Mouse (Mus musculus) forelimb bud, embryonic 11.5 days (tissue): ENCODE measurements around the gene Psme4.

Source experiments
- DNase-seq: peaks from one replicate; pipeline ENCODE4 v3.0.0-alpha.2; 2012; ENCODE audit warnings: low read depth, low spot score

The Psme4 gene

DNA sequence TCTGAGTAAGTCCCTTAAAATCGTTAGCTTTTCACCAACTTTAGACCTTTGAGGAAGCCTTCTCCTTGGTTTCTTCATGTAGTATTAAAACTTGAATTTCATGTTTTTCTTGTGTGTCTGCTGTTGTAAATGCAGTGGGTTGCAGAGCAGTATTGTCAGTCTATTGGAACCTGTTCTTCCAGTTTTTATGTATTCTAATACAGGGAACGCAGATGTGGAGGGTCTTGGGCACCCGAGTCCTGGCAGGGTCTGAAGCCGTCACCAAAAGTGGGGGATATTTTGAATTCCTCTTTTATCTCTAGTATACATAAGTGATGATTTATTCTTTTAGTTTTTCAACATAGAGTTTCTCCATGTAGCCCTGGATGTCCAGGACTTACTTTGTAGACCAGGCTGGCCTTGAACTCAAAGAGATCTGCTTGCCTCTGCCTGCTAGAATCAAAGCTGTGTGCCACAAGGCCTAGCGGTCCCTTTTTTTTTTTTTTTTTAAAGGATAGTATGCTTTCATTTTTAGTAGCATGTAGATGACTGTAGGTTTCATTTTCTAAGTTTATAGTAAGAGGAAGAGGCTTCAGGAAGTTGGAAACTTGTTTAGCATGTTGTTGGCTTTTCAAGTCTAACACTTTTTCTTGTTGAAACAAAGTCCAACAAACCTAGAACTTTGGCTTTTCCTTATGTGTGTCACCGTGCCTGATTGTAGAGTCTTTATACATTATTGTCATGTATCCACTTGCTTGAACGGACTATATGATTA lies 14.9 kb downstream of the Psme4 start:
- no peak for DNase-seq

DNA sequence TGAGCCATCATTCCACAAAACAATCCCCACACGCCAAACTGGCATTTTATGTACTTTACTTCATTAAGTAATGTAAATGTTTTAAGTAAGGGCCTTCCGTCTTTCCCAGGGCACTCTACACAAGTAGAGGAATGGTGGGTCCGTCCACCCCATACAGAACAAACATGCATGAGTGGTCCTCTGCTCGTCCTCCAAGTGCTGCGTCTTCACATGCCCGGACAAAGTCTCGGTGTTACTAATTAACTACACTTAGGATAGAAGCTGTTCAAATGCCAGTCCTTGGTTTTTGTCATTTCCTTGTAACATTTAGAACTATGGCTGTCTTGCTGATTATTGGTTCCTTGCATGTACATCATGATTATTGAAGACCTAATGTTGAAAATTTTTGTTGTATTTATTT lies 21.2 kb downstream of the Psme4 start:
- no peak for DNase-seq

DNA sequence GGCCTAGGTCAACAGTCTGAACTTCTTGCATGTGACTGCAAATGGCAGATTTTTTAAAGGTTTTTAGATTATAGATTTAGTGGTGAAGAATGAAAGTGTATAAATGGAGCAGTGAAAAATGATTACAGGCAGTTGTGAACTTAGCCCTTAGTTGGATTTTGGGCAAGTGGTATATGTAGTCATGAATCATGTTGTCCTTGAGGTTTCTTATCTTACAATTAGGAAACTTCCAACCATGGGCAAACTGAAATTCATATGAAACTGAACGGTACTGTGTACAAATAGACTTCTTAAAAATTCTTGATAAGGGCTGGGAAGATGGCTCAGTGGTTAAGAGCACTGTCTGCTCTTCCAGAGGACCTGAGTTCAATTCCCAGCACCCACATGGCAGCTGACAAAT lies 22.2 kb downstream of the Psme4 start:
- no peak for DNase-seq

DNA sequence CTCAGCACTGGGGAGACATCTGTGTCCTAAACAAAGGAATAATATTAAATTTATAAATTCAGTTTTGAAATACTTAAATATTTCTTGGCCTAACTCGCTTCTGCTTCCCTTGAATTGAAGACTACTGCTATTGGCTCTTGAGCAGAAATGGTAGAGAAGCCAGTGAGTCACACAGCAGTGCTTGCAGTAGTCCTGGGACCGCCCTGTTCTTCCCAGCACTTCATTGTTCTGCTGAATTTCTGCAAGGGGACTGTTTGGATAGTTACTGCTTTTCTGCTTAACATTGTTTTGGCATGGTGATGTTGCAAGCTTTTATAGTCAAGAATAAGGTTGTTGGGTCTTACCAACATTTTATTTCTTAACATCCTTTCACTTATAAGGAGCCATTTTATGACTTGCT lies 25.7 kb downstream of the Psme4 start:
- DNase-seq = no peak

DNA sequence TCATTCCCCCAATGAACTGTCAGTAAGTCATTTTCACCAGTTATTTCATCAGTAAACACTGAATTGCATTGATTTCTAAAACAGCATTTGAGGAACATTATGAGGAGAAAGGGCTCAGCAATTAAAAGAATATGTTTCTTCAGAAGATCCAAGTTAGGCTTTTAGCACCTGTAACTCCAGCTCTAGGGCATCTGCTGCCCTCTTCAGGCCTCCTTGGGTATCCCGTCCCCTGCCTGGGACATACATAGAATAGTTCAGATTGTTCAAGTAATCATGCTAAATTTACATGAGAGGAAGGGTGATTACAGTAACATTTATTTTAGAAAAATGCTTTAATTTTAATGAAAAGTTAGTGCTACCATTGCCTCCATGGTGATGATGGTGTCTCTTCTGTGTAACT lies 28.0 kb downstream of the Psme4 start:
- DNase-seq = peak; percentile 44

DNA sequence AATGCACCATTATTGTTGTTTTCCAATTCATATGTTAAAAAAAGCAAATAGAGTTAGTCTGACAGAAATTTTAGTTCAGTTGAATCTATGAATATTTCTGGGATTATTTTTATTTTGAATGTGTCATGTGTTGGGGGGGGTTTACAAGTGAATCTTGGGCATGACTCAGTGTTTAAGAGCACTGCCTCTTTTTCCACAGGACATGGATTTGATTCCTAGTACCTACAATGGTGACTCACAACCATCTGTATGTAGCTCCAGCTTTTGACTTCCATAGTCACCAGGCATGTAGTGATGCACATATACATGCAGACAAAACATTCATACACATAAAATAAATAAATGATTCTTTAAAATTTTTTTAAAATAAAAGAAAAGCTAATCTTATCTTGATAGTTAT lies 28.6 kb downstream of the Psme4 start:
- no peak for DNase-seq

DNA sequence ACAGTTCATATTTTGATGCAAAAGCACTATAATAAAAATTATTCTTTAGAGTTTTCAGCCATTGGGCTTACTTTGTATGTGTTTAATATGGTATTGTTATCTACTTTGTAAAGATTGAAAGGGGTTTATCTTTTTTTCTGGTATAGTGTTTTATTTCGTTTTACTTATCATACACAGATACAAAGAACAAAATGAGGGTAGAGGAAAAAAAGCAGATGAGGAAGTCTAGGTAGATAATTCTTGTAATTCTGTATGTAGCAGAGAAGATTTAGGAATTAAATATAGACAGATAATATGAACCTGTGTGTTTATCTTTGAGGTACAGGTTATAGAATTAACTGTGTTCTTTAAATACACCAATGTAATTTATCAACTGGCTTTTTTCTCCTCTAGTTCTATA lies 30.9 kb downstream of the Psme4 start:
- DNase-seq = no peak

DNA sequence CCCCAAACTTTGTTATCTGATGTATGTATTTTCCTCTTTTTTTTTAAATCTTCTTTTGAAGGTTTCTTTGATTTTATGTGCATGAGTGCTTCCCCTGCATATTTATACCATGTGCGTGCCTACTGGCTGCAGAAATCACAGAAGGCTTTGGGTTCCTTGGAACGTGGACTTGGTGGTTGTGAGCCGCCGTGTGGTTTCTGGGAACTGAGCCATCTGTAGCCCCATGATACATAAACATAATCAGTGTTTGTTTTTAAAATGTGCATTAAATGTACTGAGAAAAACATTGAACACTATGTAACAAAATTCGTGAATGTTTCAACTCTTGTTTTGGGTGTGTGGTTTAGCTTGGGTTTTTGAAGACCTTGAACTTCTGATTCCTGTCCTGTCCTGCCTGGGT lies 49.6 kb downstream of the Psme4 start:
- DNase-seq = no peak

DNA sequence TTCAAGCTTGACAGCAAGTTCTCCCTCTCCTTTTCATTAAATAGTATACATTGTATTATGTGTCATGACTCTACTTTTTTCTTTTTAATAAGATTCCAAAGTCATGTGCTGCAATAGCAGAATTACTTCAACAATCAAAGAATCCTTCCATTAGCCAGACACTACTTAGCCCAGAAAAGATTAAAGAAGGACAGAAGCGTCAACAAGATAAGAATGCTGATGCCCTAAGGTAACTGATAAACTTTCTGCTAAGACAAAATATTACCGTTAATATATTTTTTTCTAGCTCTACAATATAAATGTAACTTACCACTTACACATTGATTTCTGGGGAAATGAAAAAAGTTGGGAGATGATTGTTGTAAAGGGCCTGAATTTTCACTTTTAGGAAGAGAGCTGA lies 67.3 kb downstream of the Psme4 start:
- DNase-seq = no peak

DNA sequence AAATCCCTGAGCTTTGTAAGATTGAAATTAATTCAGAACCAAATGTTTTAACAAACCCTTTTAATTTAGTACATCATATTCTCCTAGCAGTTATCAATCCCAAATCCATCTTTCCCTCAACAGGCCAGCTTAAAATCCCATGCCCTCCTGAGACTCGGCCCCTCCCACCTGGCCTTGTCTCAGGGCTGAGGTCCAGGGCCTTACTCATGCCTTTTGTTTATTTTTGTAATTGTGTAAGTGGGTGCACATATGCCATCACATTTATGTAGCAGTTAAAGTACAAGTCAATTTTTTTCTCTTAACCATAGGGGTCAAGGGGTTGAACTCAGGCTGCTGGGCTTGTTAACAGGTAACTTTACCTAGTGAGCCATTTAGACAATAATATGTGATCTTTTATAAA lies 72.8 kb downstream of the Psme4 start:
- no peak for DNase-seq

DNA sequence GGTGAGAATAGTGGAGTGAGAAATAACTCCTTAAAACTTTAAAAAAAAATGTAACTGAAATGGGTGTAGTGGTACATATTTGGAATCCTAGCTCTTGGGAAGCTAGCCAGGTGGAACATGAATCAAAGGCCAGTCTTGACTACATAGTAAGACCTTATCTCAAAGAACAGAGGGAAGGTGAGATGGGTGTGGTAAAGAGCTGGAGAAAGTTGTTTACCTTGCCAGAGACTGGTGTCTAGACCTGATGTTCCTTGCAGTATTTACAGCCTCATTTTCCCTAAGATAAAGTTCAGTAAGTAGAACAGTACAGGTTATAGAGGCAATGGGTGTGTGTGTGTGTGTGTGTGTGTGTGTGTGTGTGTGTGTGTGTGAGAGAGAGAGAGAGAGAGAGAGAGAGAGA lies 100.9 kb downstream of the Psme4 start:
- no peak for DNase-seq

DNA sequence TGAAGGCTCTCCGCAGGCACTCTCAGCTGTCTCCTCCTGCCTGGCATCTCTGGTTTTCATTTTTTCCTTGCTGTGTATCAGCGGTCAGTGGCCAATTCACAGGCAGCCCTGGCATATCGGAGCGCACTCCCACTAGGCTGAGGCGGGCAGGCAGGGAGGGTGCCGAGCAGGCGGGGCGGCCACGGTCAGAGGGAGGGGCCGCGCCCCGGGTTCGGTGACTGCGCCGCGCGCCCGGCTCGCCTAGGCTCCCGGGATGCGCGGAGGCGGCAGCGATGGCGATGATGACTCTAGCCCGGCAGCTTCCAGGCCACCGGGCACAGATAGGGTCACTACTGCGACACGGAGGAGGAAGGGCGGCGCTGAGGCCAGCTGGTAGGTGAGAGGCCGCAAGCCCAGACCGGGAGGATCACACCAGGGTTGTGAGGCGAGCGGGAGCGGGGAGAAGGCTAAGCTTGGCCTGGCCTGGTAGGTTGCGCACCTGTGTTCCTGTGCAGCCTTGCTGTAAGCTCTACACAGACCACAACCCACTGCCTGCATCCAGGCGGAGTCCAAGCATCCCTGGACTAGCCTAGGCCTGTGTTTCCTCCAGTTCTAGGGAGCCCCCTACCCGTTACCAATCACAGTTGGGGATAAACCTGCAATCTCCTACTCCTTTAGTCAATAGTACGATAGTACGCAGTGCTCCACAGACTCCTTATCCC lies 113.8 kb downstream of the Psme4 start, which contains the start of the genes Gpr75 and Asb3:
Gene Gpr75, plus strand, starts transcription at position 188 of the 701 bp plus-strand sequence.
Gene Asb3, plus strand, starts transcription at position 246 of the 701 bp plus-strand sequence.
- peak; percentile 18 for DNase-seq

DNA sequence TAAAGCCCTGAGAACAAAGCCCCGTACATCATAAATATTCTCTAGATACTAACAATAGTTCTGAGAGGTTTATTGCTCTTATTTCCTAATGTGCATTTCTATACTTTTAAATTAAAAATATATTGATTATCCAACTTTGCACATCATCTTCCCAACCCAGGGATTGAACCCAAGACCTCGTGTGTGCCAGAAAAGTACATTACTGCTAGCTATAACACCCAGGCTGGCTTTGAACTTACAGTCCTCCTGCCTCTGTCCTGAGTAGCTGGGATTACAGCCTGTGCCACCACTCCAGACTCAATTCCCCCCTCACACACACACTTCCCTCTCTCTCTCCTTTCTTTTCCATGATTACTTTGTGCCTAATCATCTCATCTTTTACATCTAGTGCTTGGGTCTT lies 116.6 kb downstream of the Psme4 start:
- no peak for DNase-seq

DNA sequence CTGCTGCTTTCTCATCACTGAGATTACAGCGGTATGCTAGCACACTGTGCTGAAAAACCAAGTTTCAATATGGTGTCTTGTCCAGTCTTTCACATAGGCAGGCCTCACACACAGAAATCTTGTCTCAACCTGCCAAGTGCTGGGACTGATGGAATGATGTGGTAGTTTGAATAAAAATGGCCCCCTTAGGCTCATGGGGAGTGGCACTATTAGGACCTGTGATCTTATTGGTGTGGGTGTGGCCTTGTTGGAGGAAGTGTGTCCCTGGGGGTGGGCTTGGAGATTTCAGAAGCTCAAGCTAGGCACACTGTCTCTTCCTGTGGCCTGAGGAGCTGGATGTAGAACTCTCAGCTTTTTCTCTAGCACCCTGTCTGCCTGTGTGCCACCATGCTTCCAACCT lies 124.7 kb downstream of the Psme4 start:
- no peak for DNase-seq

DNA sequence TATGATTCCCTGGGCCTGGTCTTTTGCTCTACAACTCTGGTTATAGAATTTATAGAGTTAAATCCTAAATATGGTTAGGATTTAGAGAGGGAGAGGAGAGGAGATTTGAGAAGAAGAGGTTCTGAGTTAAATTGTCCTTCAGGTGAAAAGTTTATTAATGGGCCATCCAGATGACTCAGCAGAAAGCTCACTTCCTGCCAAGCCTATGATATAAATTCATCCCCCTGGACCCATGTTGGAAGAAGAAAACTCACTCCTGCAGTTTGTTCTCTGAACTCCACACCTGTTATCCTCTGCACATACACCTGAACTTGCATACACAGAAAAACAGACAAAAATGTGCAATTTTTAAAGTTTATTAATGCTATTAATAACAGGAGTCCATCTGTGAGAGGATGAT lies 127.8 kb downstream of the Psme4 start:
- no peak for DNase-seq

DNA sequence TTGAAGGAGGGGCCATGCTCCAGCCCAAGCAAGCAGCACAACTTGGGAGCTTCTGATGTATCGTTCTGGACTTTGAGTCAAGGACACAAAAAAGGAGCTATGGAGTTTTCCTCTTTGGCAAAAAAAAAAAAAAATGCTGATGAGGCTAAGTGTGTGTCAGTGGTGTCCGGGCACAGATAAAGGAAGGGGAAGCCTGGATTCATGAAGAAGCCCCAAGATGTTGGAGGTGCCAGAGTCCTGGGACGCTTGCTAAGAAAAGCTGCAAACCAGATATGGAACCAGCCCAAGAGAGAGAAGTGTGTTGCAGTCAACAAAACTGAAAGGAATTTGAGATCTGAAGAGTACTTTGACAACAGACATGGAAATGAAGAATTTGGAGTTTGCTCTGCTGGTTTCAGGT lies 140.8 kb downstream of the Psme4 start:
- no peak for DNase-seq

DNA sequence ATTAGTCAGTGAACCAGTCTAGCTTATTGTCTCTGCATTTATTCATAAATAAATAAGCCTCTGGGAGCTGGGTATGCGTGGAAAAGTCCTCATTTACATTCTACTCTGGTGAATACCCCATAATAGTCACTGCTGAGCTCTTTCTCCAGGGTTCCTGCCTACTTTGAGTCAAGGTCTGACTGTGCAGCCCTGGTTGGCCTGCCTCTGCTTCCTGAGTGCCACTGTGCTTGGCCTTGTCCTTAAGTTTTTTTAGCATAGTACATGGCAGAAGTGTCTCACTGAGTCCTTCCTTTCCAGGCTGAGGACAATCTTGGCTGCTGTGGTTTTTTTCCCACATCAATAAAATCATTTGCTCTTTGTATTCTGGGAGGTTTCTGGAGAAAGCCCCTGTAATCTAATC lies 149.1 kb downstream of the Psme4 start:
- no peak for DNase-seq

DNA sequence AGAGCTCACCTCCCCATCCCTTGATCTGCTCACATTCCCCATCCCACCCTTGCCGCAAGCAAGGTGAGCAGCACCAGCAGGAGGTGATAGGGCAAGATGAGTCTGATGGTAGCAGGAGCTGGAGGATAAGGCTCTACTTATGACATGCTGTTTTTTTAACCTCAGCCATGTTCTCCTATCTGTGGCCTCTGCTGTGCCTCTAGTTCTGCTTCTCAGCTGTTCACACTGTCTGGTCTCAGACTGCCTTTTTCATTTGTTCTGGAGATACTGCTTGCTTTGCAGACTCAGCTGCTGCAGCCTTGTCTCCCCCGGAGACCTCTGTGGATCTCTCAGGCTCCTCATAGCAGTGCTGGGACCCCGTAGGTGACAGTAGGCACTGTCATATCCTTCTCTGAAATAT lies 151.8 kb downstream of the Psme4 start:
- DNase-seq = no peak

DNA sequence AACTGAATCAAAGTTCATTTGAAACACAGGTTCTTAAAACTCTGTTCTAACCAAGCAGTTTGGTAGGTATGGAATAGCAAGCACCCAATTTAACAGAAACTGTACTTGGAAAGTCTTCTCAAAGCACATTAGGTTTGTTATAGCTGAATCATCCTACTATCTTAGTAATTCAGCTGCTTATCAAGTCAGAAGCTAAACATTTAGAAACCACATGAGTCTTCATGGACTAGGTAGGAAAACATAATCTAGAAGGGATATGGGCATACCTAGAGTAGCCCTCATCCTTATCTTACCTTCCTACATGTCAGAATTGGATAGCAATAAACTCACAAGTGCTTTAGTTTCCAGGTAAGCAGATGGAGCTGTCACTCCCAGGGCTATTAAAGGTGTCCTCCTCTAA lies 156.6 kb downstream of the Psme4 start:
- no peak for DNase-seq

DNA sequence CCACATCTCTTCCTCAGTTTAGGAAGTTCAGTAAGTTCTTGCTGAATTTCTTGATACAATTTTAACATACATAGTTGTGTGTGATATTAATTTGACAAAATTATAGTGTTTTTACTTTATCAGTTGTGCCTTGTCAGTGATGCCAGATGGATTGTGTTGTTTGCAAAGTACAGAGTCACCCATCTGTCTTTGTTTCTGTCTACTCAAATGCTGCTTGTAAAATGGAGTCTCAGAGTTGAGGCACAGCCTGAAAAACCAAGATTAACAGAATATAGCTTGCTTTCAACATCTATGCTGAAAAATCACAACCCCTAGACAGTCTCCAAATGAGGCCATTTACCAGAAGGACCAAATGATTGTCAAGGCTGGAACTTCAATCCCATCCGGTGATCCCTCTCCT lies 157.0 kb downstream of the Psme4 start:
- DNase-seq = no peak
